Mouse (Mus musculus): ENCODE results near the gene Ankrd16. TPM values are rescaled to one million over a fixed set of nuclear protein-coding genes. Genes with fewer than 3 reads are reported as not detected.
A peak's percentile ranks its signal among the peaks of the same experiment; 100 is the strongest.

Ankrd16 gene
- 50.4 and 54.7 TPM in 2 replicates for polyA plus RNA-seq (2012; rRNA removed)

DNA sequence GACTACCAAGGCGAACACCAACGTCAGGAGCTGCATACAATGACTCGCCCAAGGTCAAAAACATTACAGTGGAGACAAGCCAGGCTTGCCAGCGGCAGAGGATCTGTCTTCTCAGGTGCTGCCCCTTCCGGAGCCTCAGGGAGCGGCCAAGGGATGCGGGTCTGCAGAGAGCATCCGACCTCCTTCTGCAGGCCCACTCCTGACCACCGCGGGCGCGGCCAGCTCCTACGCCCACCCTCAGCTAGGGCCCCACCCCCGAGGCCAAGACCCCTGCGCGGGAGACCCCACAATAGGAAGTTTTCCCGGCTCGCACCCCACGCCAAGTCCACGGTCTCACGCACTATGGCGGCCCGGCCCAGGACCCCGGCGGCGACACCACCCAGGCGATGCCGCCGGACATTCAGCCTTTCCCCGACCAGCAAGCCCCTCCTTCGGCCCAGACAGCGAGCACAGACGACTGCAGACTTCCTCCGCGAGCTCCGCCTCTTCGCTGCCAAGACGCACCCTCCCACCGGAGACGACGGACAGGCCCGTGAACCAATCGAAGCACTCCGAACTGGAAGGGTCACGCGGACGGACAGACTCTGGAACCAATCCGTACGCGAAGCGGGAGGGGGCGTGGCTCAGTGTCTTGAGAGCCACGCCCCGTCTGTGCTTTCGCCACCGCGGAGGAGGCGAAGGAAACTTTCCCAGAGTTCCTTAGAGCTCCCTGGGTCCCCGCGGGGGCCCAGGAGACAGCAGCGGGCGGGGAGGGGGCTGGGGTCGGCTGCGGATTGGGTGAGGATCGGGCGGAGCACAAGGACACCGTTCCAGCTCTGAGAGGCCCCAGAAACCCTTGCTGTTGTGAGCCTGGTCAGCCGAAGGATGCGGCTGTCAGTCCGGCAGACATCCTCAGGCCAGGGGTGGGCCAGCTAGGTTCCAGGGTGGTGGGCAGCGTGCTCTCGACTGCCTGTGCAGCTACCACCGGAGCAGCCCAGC lies at the start of gene Ankrd16, which contains the start of gene Fbh1:
TSS of gene Ankrd16 (plus strand) at position 786 of the 978 bp plus-strand sequence.
TSS of gene Fbh1 (minus strand) at position 492 of the 978 bp plus-strand sequence.
- no peaks in the 10 kb centered on the region for H3K27me3 ChIP-seq (replicated peaks; ENCODE audit: control insufficient read depth, insufficient read depth, low read length)
- under 1% methylated on average over 73 of the region's 73 CpGs for WGBS
- H3K4me3 ChIP-seq (ENCODE audit: insufficient read depth, low read depth, low read length): peak within 1 kb of the TSS; percentile 88
- TF ChIP-seq POLR2A (IDR thresholded peaks at IDR 0.05; ENCODE audit: low read depth, low read length): peak; percentile 71
- no peak for TF ChIP-seq CTCF (conservative IDR thresholded peaks at IDR 0.05; ENCODE audit: insufficient read depth, insufficient read length, low read depth, low read length)
- peaks cover 16% of the 10 kb centered on the region for H3K4me1 ChIP-seq (ENCODE audit: control insufficient read depth, insufficient read depth, low read length)
- H3K27ac ChIP-seq (ENCODE audit: insufficient read depth, low read depth, low read length): peak within 1 kb of the TSS; percentile 85
- no peaks in the 10 kb centered on the region for H3K36me3 ChIP-seq (ENCODE audit: control insufficient read depth, insufficient read depth, low read length)
- peak; percentile 100 for DNase-seq

DNA sequence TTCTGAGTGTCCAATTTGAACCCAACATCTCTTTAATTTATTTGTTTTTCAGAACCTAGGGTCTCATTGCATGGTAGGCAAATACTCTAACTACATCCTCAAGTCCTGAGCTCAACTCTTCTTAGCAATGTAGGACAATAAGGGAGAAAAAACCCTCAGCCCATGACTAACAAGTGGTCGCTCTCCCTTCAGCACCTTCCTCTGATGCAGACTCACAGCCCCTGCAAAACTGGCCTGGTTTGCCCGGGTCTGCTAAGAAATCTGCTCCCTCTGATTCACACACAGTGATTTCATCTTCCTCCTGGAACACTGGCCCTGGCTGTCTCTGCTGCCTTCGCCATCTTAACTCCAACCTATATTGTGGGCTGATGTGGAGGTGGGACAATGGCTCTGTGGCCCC lies 48.6 kb upstream of the Ankrd16 start:
- DNase-seq: no peak
- Histone ChIP-seq H3K4me1 (ENCODE audit: control insufficient read depth, insufficient read depth, low read length) (no peaks in the 10 kb centered on the region), H3K27ac (ENCODE audit: insufficient read depth, low read depth, low read length) (no peak overlapping the region), H3K36me3 (ENCODE audit: control insufficient read depth, insufficient read depth, low read length) (peaks cover 9% of the 10 kb centered on the region; the same call in 1 of the 2 replicates), H3K27me3 (replicated peaks; ENCODE audit: control insufficient read depth, insufficient read depth, low read length) (no peaks in the 10 kb centered on the region), H3K4me3 (ENCODE audit: insufficient read depth, low read depth, low read length) (no peak overlapping the region)
- no peak for TF ChIP-seq POLR2A (IDR thresholded peaks at IDR 0.05; ENCODE audit: low read depth, low read length)
- TF ChIP-seq CTCF (conservative IDR thresholded peaks at IDR 0.05; ENCODE audit: insufficient read depth, insufficient read length, low read depth, low read length): no peak
- WGBS: 71% methylated on average over 3 of the region's 3 CpGs

- TF ChIP-seq CTCF (conservative IDR thresholded peaks at IDR 0.05; ENCODE audit: insufficient read depth, insufficient read length, low read depth, low read length) (no peak), POLR2A (IDR thresholded peaks at IDR 0.05; ENCODE audit: low read depth, low read length) (no peak)
- Histone ChIP-seq H3K4me1 (ENCODE audit: control insufficient read depth, insufficient read depth, low read length) (no peaks in the 10 kb centered on the region), H3K4me3 (ENCODE audit: insufficient read depth, low read depth, low read length) (no peak overlapping the region), H3K27ac (ENCODE audit: insufficient read depth, low read depth, low read length) (no peak overlapping the region), H3K27me3 (replicated peaks; ENCODE audit: control insufficient read depth, insufficient read depth, low read length) (no peaks in the 10 kb centered on the region), H3K36me3 (ENCODE audit: control insufficient read depth, insufficient read depth, low read length) (peaks cover 6% of the 10 kb centered on the region; the same call in 1 of the 2 replicates)
- WGBS: 82% methylated on average over 5 of the region's 5 CpGs
- no peak for DNase-seq
Measured at GRCm38 (mm10) chr2:11732978-11733377, 44.7 kb upstream of the Ankrd16 start.

GRCm38 (mm10) chr2:11735853-11736252 lies 41.8 kb upstream of the Ankrd16 start:
- Histone ChIP-seq H3K4me3 (ENCODE audit: insufficient read depth, low read depth, low read length) (no peak overlapping the region), H3K27me3 (replicated peaks; ENCODE audit: control insufficient read depth, insufficient read depth, low read length) (no peaks in the 10 kb centered on the region), H3K4me1 (ENCODE audit: control insufficient read depth, insufficient read depth, low read length) (no peaks in the 10 kb centered on the region), H3K36me3 (ENCODE audit: control insufficient read depth, insufficient read depth, low read length) (no peaks in the 10 kb centered on the region; the same call in 1 of the 2 replicates), H3K27ac (ENCODE audit: insufficient read depth, low read depth, low read length) (no peak overlapping the region)
- WGBS: 74% methylated on average over 6 of the region's 6 CpGs
- TF ChIP-seq CTCF (conservative IDR thresholded peaks at IDR 0.05; ENCODE audit: insufficient read depth, insufficient read length, low read depth, low read length) (no peak), POLR2A (IDR thresholded peaks at IDR 0.05; ENCODE audit: low read depth, low read length) (no peak)
- DNase-seq: peak; percentile 6

DNA sequence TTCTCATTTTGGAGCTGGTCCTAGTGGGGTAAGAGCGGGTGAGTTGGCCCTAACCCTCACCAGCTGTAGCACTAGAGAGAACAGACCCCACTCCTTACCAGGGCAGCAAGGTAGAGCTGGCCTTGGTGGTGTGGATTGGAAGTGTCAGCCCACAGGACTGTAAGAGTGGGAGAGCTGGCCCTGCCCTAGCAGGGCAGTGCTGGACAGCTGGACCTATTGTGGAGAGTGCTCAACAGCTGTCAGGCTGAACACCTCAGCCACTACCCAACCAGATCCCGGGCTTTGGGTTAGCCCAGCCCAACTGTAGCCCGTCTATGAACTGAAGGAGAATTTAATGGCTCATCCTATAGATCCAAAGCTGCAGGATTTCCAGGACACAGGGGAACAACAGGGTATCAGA lies 38.9 kb upstream of the Ankrd16 start:
- TF ChIP-seq CTCF (conservative IDR thresholded peaks at IDR 0.05; ENCODE audit: insufficient read depth, insufficient read length, low read depth, low read length) (no peak), POLR2A (IDR thresholded peaks at IDR 0.05; ENCODE audit: low read depth, low read length) (no peak)
- Histone ChIP-seq H3K27me3 (replicated peaks; ENCODE audit: control insufficient read depth, insufficient read depth, low read length) (no peaks in the 10 kb centered on the region), H3K4me1 (ENCODE audit: control insufficient read depth, insufficient read depth, low read length) (no peaks in the 10 kb centered on the region), H3K36me3 (ENCODE audit: control insufficient read depth, insufficient read depth, low read length) (no peaks in the 10 kb centered on the region; the same call in none of the 2 replicates), H3K4me3 (ENCODE audit: insufficient read depth, low read depth, low read length) (no peak overlapping the region), H3K27ac (ENCODE audit: insufficient read depth, low read depth, low read length) (no peak overlapping the region)
- WGBS: 93% methylated on average over 3 of the region's 3 CpGs
- no peak for DNase-seq

GRCm38 (mm10) chr2:11739516-11740051 lies 38.1 kb upstream of the Ankrd16 start:
- TF ChIP-seq CTCF (conservative IDR thresholded peaks at IDR 0.05; ENCODE audit: insufficient read depth, insufficient read length, low read depth, low read length): no peak
- no peak for TF ChIP-seq POLR2A (IDR thresholded peaks at IDR 0.05; ENCODE audit: low read depth, low read length)
- WGBS: 88% methylated on average over 4 of the region's 4 CpGs
- peak; percentile 13 for DNase-seq
- Histone ChIP-seq H3K27ac (ENCODE audit: insufficient read depth, low read depth, low read length) (no peak overlapping the region), H3K4me1 (ENCODE audit: control insufficient read depth, insufficient read depth, low read length) (no peaks in the 10 kb centered on the region), H3K36me3 (ENCODE audit: control insufficient read depth, insufficient read depth, low read length) (no peaks in the 10 kb centered on the region; the same call in none of the 2 replicates), H3K27me3 (replicated peaks; ENCODE audit: control insufficient read depth, insufficient read depth, low read length) (no peaks in the 10 kb centered on the region), H3K4me3 (ENCODE audit: insufficient read depth, low read depth, low read length) (no peak overlapping the region)

- no peak overlapping the region for H3K27ac ChIP-seq (ENCODE audit: insufficient read depth, low read depth, low read length)
- H3K27me3 ChIP-seq (replicated peaks; ENCODE audit: control insufficient read depth, insufficient read depth, low read length): no peaks in the 10 kb centered on the region
- DNase-seq: no peak
- no peak overlapping the region for H3K4me3 ChIP-seq (ENCODE audit: insufficient read depth, low read depth, low read length)
- peaks cover 7% of the 10 kb centered on the region for H3K36me3 ChIP-seq (ENCODE audit: control insufficient read depth, insufficient read depth, low read length)
- WGBS: 92% methylated on average over 4 of the region's 4 CpGs
- TF ChIP-seq CTCF (conservative IDR thresholded peaks at IDR 0.05; ENCODE audit: insufficient read depth, insufficient read length, low read depth, low read length) (no peak), POLR2A (IDR thresholded peaks at IDR 0.05; ENCODE audit: low read depth, low read length) (no peak)
- no peaks in the 10 kb centered on the region for H3K4me1 ChIP-seq (ENCODE audit: control insufficient read depth, insufficient read depth, low read length)
Measured at GRCm38 (mm10) chr2:11762541-11762940, 15.1 kb upstream of the Ankrd16 start.

All from kidney, adult 2 months (tissue).